Mouse (Mus musculus) CH12.LX (cell line): ENCODE measurements around the gene Il12rb1. TPM values are rescaled to one million over a fixed set of nuclear protein-coding genes. Genes with fewer than 3 reads are reported as not detected.

Experiments used
- DNase-seq: peaks from one replicate; pipeline ENCODE4 v3.0.0-alpha.2; 2013; ENCODE audit errors: extremely low read depth
- H3K27ac ChIP-seq: 2 replicates; pipeline ENCODE4 v1.5.1; 2012; ENCODE audit warnings: low read depth, mild to moderate bottlenecking, control low read depth, moderate library complexity; ENCODE audit not compliant: insufficient read depth
- H3K27me3 ChIP-seq: replicated peaks from 2 replicates; pipeline ENCODE3; 2012; ENCODE audit warnings: inconsistent platforms
- H3K36me3 ChIP-seq, 2 experiments: replicated peaks in 1 of 2; 2 replicates each; pipeline versions ENCODE3 to v1.6.1; 2012; ENCODE audit warnings: inconsistent platforms in 1 of 2, low read length in 1 of 2, mild to moderate bottlenecking in 1 of 2, mixed read lengths in 1 of 2, moderate library complexity in 1 of 2; ENCODE audit not compliant: control insufficient read depth in 1 of 2, insufficient read depth in 1 of 2
- H3K4me1 ChIP-seq, 2 experiments: 2 replicates each; pipeline ENCODE4 v1.6.1; 2012; ENCODE audit warnings: inconsistent platforms in 1 of 2, moderate library complexity in 1 of 2; ENCODE audit not compliant: insufficient read depth in 2 of 2, control insufficient read depth in 1 of 2
- H3K4me2 ChIP-seq: 2 replicates; pipeline ENCODE4 v1.6.1; 2012; ENCODE audit warnings: low read depth, mild to moderate bottlenecking, control low read depth; ENCODE audit not compliant: poor library complexity, insufficient read depth, severe bottlenecking
- H3K4me3 ChIP-seq, 3 experiments: fragments of 150-350 bp in 1 of 3; sonication (generic) in 1 of 3; replicated peaks in 1 of 3; 2 replicates each; pipeline versions ENCODE3 to v1.5.1; 2011 to 2012; ENCODE audit warnings: low read depth in 2 of 3, low read length in 2 of 3, mild to moderate bottlenecking in 2 of 3, moderate library complexity in 2 of 3, control low read depth in 1 of 3, improper control_type of control experiment in 1 of 3, inconsistent platforms in 1 of 3, mixed read lengths in 1 of 3; ENCODE audit not compliant: poor library complexity in 1 of 3
- H3K79me2 ChIP-seq: replicated peaks from 2 replicates; pipeline ENCODE4 v1.6.1; 2012; ENCODE audit warnings: mild to moderate bottlenecking, moderate library complexity; ENCODE audit not compliant: control insufficient read depth, poor library complexity, insufficient read depth, severe bottlenecking; ENCODE audit errors: extremely low read depth
- H3K9ac ChIP-seq: 2 replicates; pipeline ENCODE4 v1.6.1; 2012; ENCODE audit warnings: low read depth, mild to moderate bottlenecking, control low read depth, moderate library complexity; ENCODE audit not compliant: insufficient read depth
- H3K9me3 ChIP-seq: replicated peaks from 2 replicates; pipeline ENCODE3; 2012; ENCODE audit warnings: low read length, inconsistent platforms, mixed read lengths
- CHD1 ChIP-seq: IDR thresholded peaks from 2 replicates; pipeline ENCODE4 v1.6.1; 2012; ENCODE audit warnings: low read depth, low read length, improper control_type of control experiment, inconsistent platforms
- EP300 ChIP-seq: IDR thresholded peaks from 2 replicates; pipeline ENCODE4 v1.6.1; 2011; ENCODE audit warnings: low read length, improper control_type of control experiment
- GABPA ChIP-seq: IDR thresholded peaks from 2 replicates; pipeline ENCODE4 v1.6.1; 2012; ENCODE audit warnings: low read depth, low read length, improper control_type of control experiment, inconsistent platforms; ENCODE audit not compliant: insufficient replicate concordance
- HCFC1 ChIP-seq: IDR thresholded peaks from 2 replicates; pipeline ENCODE4 v1.6.1; 2012; ENCODE audit warnings: low read depth, mild to moderate bottlenecking, inconsistent platforms, low read length, improper control_type of control experiment
- IRF4 ChIP-seq: IDR thresholded peaks from 2 replicates; pipeline ENCODE4 v1.6.1; 2014; ENCODE audit warnings: low read depth, mild to moderate bottlenecking, inconsistent platforms, low read length, improper control_type of control experiment
- MAFK ChIP-seq: IDR thresholded peaks from 2 replicates; pipeline ENCODE4 v1.6.1; 2011; ENCODE audit warnings: low read length, improper control_type of control experiment; ENCODE audit not compliant: insufficient replicate concordance
- MAZ ChIP-seq: IDR thresholded peaks from 2 replicates; pipeline ENCODE4 v1.6.1; 2012; ENCODE audit warnings: low read depth, mild to moderate bottlenecking, inconsistent platforms, low read length, improper control_type of control experiment, moderate library complexity
- MEF2A ChIP-seq: IDR thresholded peaks from 2 replicates; pipeline ENCODE4 v1.6.1; 2014; ENCODE audit warnings: low read depth, mild to moderate bottlenecking, inconsistent platforms, low read length, improper control_type of control experiment, borderline replicate concordance
- MXI1 ChIP-seq: IDR thresholded peaks from 2 replicates; pipeline ENCODE4 v1.6.1; 2011; ENCODE audit warnings: mild to moderate bottlenecking, low read depth, low read length, improper control_type of control experiment
- NRF1 ChIP-seq: IDR thresholded peaks from 2 replicates; pipeline ENCODE4 v1.6.1; 2014; ENCODE audit warnings: low read depth, mild to moderate bottlenecking, inconsistent platforms, low read length, improper control_type of control experiment, moderate library complexity
- POLR2A ChIP-seq: IDR thresholded peaks from 2 replicates; pipeline ENCODE4 v1.6.1; 2011; ENCODE audit warnings: low read depth, mild to moderate bottlenecking, improper control_type of control experiment, low read length
- POLR2AphosphoS2 ChIP-seq: IDR thresholded peaks from 2 replicates; pipeline ENCODE4 v1.6.1; 2011; ENCODE audit warnings: low read depth, low read length, improper control_type of control experiment
- SIN3A ChIP-seq: IDR thresholded peaks from 2 replicates; pipeline ENCODE4 v1.6.1; 2012; ENCODE audit warnings: low read length, improper control_type of control experiment, inconsistent platforms
- SMC3 ChIP-seq: IDR thresholded peaks from 2 replicates; pipeline ENCODE4 v1.6.1; 2011; ENCODE audit warnings: low read depth, low read length, improper control_type of control experiment
- TBP ChIP-seq: conservative IDR thresholded peaks from 2 replicates; pipeline ENCODE4 v1.6.1; 2011; ENCODE audit warnings: low read depth, low read length, improper control_type of control experiment
- TCF12 ChIP-seq: IDR thresholded peaks from 2 replicates; pipeline ENCODE4 v1.6.1; 2014; ENCODE audit warnings: low read depth, mild to moderate bottlenecking, inconsistent platforms, low read length, improper control_type of control experiment
- USF2 ChIP-seq: conservative IDR thresholded peaks from 2 replicates; pipeline ENCODE4 v1.6.1; 2011; ENCODE audit warnings: low read depth, low read length, improper control_type of control experiment
- ZC3H11A ChIP-seq: IDR thresholded peaks from 2 replicates; pipeline ENCODE4 v1.6.1; 2012; ENCODE audit warnings: low read depth, mild to moderate bottlenecking, inconsistent platforms, low read length, improper control_type of control experiment
- ZKSCAN1 ChIP-seq: IDR thresholded peaks from 2 replicates; pipeline ENCODE4 v1.6.1; 2012; ENCODE audit warnings: low read depth, inconsistent platforms, low read length, improper control_type of control experiment, borderline replicate concordance
- dilution Hi-C: fragments of 300-500 bp; cut with MboI; formaldehyde crosslinking; loops from 2 replicates; pipeline ENCODE4 v1.14.3; 2020; ENCODE audit warnings: low sequenced_read_pairs; ENCODE audit not compliant: extremely low pct_unique_long_range_greater_than_20kb, extremely low pct_ligation_motif_present
- in situ Hi-C: fragments of 300-500 bp; cut with MboI; formaldehyde crosslinking; loops from 3 replicates; pipeline ENCODE4 v1.14.3; 2019; ENCODE audit warnings: low sequenced_read_pairs, low pct_ligation_motif_present, low pct_unique_long_range_greater_than_20kb, mixed read lengths
- polyA plus RNA-seq: library from polyadenylated mRNA; unstranded; fragments of >175 nt; gene quantifications from 2 replicates; pipeline ENCODE4 v1.2.1, GENCODE M21; 2012; ENCODE audit warnings: low read depth; ENCODE audit not compliant: insufficient read length
- total RNA-seq, 2 experiments: library from RNA; depleted of rRNA; stranded (reverse); fragments of 300-350 nt in 1 of 2; fragments of >200 nt in 1 of 2; gene quantifications; 2 replicates each; pipeline ENCODE4 v1.2.3; 2012 to 2014

Il12rb1 gene
- total and polyA plus RNA-seq, 3 experiments, result 4.5 to 23.2 (median 12.5) TPM

DNA sequence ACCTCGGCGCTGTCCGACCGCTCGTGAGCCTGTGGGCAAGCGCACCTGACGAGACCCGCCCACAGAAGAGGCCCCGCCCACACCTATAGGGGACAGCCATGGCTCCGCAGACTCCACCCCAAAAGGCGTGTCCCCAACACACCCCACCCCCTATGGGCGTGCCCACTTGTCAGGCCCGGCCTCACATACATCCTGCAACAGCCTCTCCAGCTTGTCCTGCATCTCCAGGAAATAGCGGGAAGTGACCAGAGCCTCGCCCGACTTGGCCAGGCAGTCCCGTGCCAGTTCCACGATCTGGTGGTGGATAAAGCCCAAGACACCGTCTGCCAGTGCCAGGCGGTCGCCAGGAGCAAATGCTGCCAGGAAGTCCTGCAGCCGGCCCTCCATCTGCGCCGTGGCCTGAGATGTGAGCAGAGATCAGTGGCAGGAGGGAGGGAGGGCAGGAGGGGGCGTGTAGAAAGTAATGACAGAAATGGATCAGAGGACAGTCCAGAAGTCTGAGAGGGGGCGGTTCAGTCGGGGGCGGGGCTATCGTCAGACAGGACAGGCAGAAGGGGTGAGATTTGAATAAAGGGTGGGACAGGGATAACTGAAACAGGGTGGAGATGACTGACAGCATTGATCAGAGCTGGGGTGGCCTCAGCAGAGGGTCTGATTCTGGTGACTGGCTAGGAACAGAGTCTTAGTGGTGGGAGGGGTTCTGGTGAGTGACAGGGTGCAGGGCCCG lies 20.1 kb upstream of the Il12rb1 start:
- DNase-seq, result no peak
- TF ChIP-seq SMC3, result no peak
- TF ChIP-seq HCFC1, result no peak
- no peak for TF ChIP-seq EP300
- TF ChIP-seq TBP, result no peak
- no peak for TF ChIP-seq IRF4
- no peak for TF ChIP-seq CHD1
- no peak for TF ChIP-seq POLR2AphosphoS2
- no peak for TF ChIP-seq GABPA
- TF ChIP-seq MAZ, result no peak
- TF ChIP-seq ZC3H11A, result no peak
- no peak for TF ChIP-seq MAFK
- no peak for TF ChIP-seq POLR2A
- TF ChIP-seq, all 38 proteins: peak for 0
- H3K79me2 ChIP-seq, result peaks cover 4% of the 10 kb centered on the region; the same call in 1 of the 2 replicates
- no peaks in the 10 kb centered on the region for H3K9me3 ChIP-seq
- H3K27ac ChIP-seq, result no peak overlapping the region
- dilution Hi-C loops (no loop called here), in situ Hi-C loops (no loop called here)
- H3K9ac ChIP-seq, result no peak overlapping the region
- no peak overlapping the region for H3K4me3 ChIP-seq
- H3K4me2 ChIP-seq, result no peak overlapping the region
- H3K4me1 ChIP-seq, result peaks cover 15 to 19% of the 10 kb centered on the region in 2 experiments
- peaks cover 68 to 77% of the 10 kb centered on the region in 2 experiments for H3K36me3 ChIP-seq
- peaks cover 2% of the 10 kb centered on the region for H3K27me3 ChIP-seq

DNA sequence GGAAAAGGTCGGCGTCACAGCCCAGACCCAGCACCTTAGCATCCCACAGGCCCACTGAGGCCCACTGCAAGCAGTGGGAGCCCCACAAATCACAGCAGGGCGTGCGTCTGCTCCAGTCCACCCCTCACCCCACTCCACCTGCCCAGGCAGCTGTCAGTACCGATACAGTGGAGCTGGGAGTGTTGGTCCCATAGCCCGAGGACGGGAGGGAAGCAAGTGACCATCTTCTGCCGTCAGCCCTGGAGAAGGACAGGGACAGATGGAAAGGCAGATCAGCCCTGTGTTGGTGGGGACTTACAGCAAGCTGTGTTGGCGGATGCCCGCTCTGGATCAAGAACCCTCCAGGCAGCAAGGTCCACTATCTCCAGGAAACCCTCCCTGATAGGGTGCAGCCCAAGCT lies 19.2 kb upstream of the Il12rb1 start:
- Histone ChIP-seq H3K27me3 (peaks cover 11% of the 10 kb centered on the region), H3K27ac (no peak overlapping the region), H3K36me3 (peaks cover 59 to 67% of the 10 kb centered on the region in 2 experiments), H3K4me2 (no peak overlapping the region), H3K9me3 (no peaks in the 10 kb centered on the region), H3K9ac (no peak overlapping the region), H3K79me2 (peaks cover 4% of the 10 kb centered on the region; the same call in 1 of the 2 replicates), H3K4me3 (no peak overlapping the region), H3K4me1 (peaks cover 15 to 26% of the 10 kb centered on the region in 2 experiments)
- dilution Hi-C loops, result no loop called here
- TF ChIP-seq EP300, result no peak
- no peak for TF ChIP-seq TCF12
- no peak for TF ChIP-seq MXI1
- no peak for TF ChIP-seq POLR2AphosphoS2
- no peak for TF ChIP-seq SMC3
- no peak for TF ChIP-seq SIN3A
- TF ChIP-seq GABPA, result no peak
- TF ChIP-seq USF2, result no peak
- TF ChIP-seq NRF1, result no peak
- TF ChIP-seq ZKSCAN1, result no peak
- no peak for TF ChIP-seq IRF4
- no peak for TF ChIP-seq ZC3H11A
- no peak for TF ChIP-seq MEF2A
- in situ Hi-C loops, result no loop called here
- no peak for DNase-seq
